Mouse (Mus musculus) brain, embryonic 14.5 days (tissue): ENCODE results near the gene Sash1.

Experiments
- CTCF ChIP-seq: fragments of 200-500 bp; IDR thresholded peaks from 2 replicates; pipeline ENCODE4 v1.5.1; 2012; ENCODE audit warnings: inconsistent platforms, mild to moderate bottlenecking, moderate library complexity, borderline replicate concordance; ENCODE audit not compliant: insufficient read depth, insufficient read length; ENCODE audit errors: extremely low read depth
- POLR2A ChIP-seq: fragments of 200-500 bp; IDR thresholded peaks from 2 replicates; pipeline ENCODE4 v1.6.1; 2012; ENCODE audit warnings: mild to moderate bottlenecking, inconsistent platforms, borderline replicate concordance; ENCODE audit not compliant: poor library complexity, insufficient read depth, insufficient read length, severe bottlenecking; ENCODE audit errors: extremely low read depth

- TF ChIP-seq CTCF (no peak), POLR2A (no peak)
These were observed 166.5 kb downstream of the Sash1 start for GRCm38 (mm10) chr10:8719345-8719744.
